Mouse (Mus musculus): ENCODE data around the gene Slc25a21. TPM values are rescaled to one million over a fixed set of nuclear protein-coding genes. Genes with fewer than 3 reads are reported as not detected.

Gene Slc25a21
- polyA plus RNA-seq, 1 experiment from 2014 or later: 0.84 TPM

- no peaks in the 10 kb centered on the region for H3K4me1 ChIP-seq
- H3K4me2 ChIP-seq (replicated peaks): no peak overlapping the region
- H3K36me3 ChIP-seq: no peaks in the 10 kb centered on the region
- ATAC-seq (ENCODE audit: insufficient number of reproducible peaks, low FRiP score, low TSS enrichment, low read depth): no peak
- 63% methylated on average over 11 of the region's 11 CpGs for WGBS
- H3K9me3 ChIP-seq (replicated peaks): no peaks in the 10 kb centered on the region
- no peak overlapping the region for H3K27ac ChIP-seq (replicated peaks)
- H3K9ac ChIP-seq: no peak overlapping the region
- H3K27me3 ChIP-seq: no peaks in the 10 kb centered on the region
- H3K4me3 ChIP-seq (replicated peaks): no peak overlapping the region
Measured at GRCm38 (mm10) chr12:57009010-57009409, 188.3 kb downstream of the Slc25a21 start.

GRCm38 (mm10) chr12:56986049-56986448, 211.2 kb downstream of the Slc25a21 start:
- H3K36me3 ChIP-seq: no peaks in the 10 kb centered on the region
- whole genome bisulfite sequencing: 4% methylated on average over 5 of the region's 5 CpGs
- no peak overlapping the region for H3K9ac ChIP-seq
- no peak overlapping the region for H3K4me2 ChIP-seq (replicated peaks)
- H3K4me3 ChIP-seq (replicated peaks): no peak overlapping the region
- no peak overlapping the region for H3K27ac ChIP-seq (replicated peaks)
- peaks cover 5% of the 10 kb centered on the region; the same call in 1 of the 2 replicates for H3K27me3 ChIP-seq
- no peak for ATAC-seq (ENCODE audit: insufficient number of reproducible peaks, low FRiP score, low TSS enrichment, low read depth)
- no peaks in the 10 kb centered on the region for H3K9me3 ChIP-seq (replicated peaks)
- peaks cover 4% of the 10 kb centered on the region; the same call in 1 of the 2 replicates for H3K4me1 ChIP-seq

- Histone ChIP-seq H3K9ac (no peak overlapping the region), H3K4me1 (peaks cover 4% of the 10 kb centered on the region; the same call in 1 of the 2 replicates), H3K27ac (replicated peaks) (no peak overlapping the region), H3K4me3 (replicated peaks) (no peak overlapping the region), H3K36me3 (no peaks in the 10 kb centered on the region), H3K27me3 (peaks cover 5% of the 10 kb centered on the region; the same call in 1 of the 2 replicates), H3K4me2 (replicated peaks) (peak overlapping the region; percentile 19; the same call in 1 of the 2 replicates), H3K9me3 (replicated peaks) (no peaks in the 10 kb centered on the region)
- 45% methylated on average over 13 of the region's 18 CpGs for WGBS
- ATAC-seq (ENCODE audit: insufficient number of reproducible peaks, low FRiP score, low TSS enrichment, low read depth): peak; percentile 72
Measured at GRCm38 (mm10) chr12:56982066-56982626, 215.1 kb downstream of the Slc25a21 start.

GRCm38 (mm10) chr12:56975256-56975655, 222.0 kb downstream of the Slc25a21 start:
- Histone ChIP-seq H3K36me3 (no peaks in the 10 kb centered on the region), H3K4me3 (replicated peaks) (no peak overlapping the region), H3K9me3 (replicated peaks) (no peaks in the 10 kb centered on the region), H3K4me2 (replicated peaks) (no peak overlapping the region), H3K27me3 (no peaks in the 10 kb centered on the region), H3K4me1 (no peaks in the 10 kb centered on the region), H3K27ac (replicated peaks) (no peak overlapping the region), H3K9ac (no peak overlapping the region)
- ATAC-seq (ENCODE audit: insufficient number of reproducible peaks, low FRiP score, low TSS enrichment, low read depth): no peak
- 69% methylated on average over 6 of the region's 6 CpGs for WGBS

- H3K27ac ChIP-seq (replicated peaks): no peak overlapping the region
- H3K4me1 ChIP-seq: no peaks in the 10 kb centered on the region; the same call in 1 of the 2 replicates
- H3K27me3 ChIP-seq: no peaks in the 10 kb centered on the region
- no peak overlapping the region for H3K4me2 ChIP-seq (replicated peaks)
- H3K4me3 ChIP-seq (replicated peaks): no peak overlapping the region
- no peak for ATAC-seq (ENCODE audit: insufficient number of reproducible peaks, low FRiP score, low TSS enrichment, low read depth)
- WGBS: 30% methylated on average over 4 of the region's 4 CpGs
- no peaks in the 10 kb centered on the region for H3K36me3 ChIP-seq
- no peaks in the 10 kb centered on the region for H3K9me3 ChIP-seq (replicated peaks)
- H3K9ac ChIP-seq: no peak overlapping the region
Measured at GRCm38 (mm10) chr12:56963236-56963635, 234.0 kb downstream of the Slc25a21 start.

- peak overlapping the region; percentile 21 for H3K4me3 ChIP-seq (replicated peaks)
- H3K9me3 ChIP-seq (replicated peaks): no peaks in the 10 kb centered on the region
- 20% methylated on average over 9 of the region's 9 CpGs for WGBS
- ATAC-seq (ENCODE audit: insufficient number of reproducible peaks, low FRiP score, low TSS enrichment, low read depth): no peak
- no peak overlapping the region for H3K27ac ChIP-seq (replicated peaks)
- no peak overlapping the region for H3K9ac ChIP-seq
- H3K36me3 ChIP-seq: no peaks in the 10 kb centered on the region
- no peaks in the 10 kb centered on the region; the same call in 1 of the 2 replicates for H3K4me1 ChIP-seq
- H3K27me3 ChIP-seq: no peaks in the 10 kb centered on the region
- peak overlapping the region; percentile 40 for H3K4me2 ChIP-seq (replicated peaks)
Measured at GRCm38 (mm10) chr12:56959230-56960051, 237.8 kb downstream of the Slc25a21 start.

- Histone ChIP-seq H3K9me3 (replicated peaks) (no peaks in the 10 kb centered on the region), H3K4me3 (replicated peaks) (no peak overlapping the region), H3K4me2 (replicated peaks) (peak overlapping the region; percentile 32; the same call in 1 of the 2 replicates), H3K9ac (no peak overlapping the region), H3K36me3 (no peaks in the 10 kb centered on the region), H3K4me1 (no peaks in the 10 kb centered on the region; the same call in 1 of the 2 replicates), H3K27me3 (no peaks in the 10 kb centered on the region), H3K27ac (replicated peaks) (no peak overlapping the region)
- WGBS: 28% methylated on average over 11 of the region's 11 CpGs
- ATAC-seq (ENCODE audit: insufficient number of reproducible peaks, low FRiP score, low TSS enrichment, low read depth): no peak
Measured at GRCm38 (mm10) chr12:56958244-56958643, 239.0 kb downstream of the Slc25a21 start.

GRCm38 (mm10) chr12:56951749-56952657, 245.3 kb downstream of the Slc25a21 start:
- Histone ChIP-seq H3K9ac (no peak overlapping the region), H3K4me1 (no peaks in the 10 kb centered on the region), H3K9me3 (replicated peaks) (no peaks in the 10 kb centered on the region), H3K36me3 (no peaks in the 10 kb centered on the region), H3K4me3 (replicated peaks) (no peak overlapping the region), H3K4me2 (replicated peaks) (no peak overlapping the region), H3K27me3 (no peaks in the 10 kb centered on the region), H3K27ac (replicated peaks) (no peak overlapping the region)
- no peak for ATAC-seq (ENCODE audit: insufficient number of reproducible peaks, low FRiP score, low TSS enrichment, low read depth)
- WGBS: 28% methylated on average over 11 of the region's 11 CpGs

GRCm38 (mm10) chr12:56944265-56944664, 253.0 kb downstream of the Slc25a21 start:
- 61% methylated on average over 1 of the region's 1 CpGs for WGBS
- no peak overlapping the region for H3K4me3 ChIP-seq (replicated peaks)
- H3K4me2 ChIP-seq (replicated peaks): no peak overlapping the region
- no peak overlapping the region for H3K27ac ChIP-seq (replicated peaks)
- no peak for ATAC-seq (ENCODE audit: insufficient number of reproducible peaks, low FRiP score, low TSS enrichment, low read depth)
- no peaks in the 10 kb centered on the region for H3K27me3 ChIP-seq
- no peaks in the 10 kb centered on the region for H3K4me1 ChIP-seq
- H3K36me3 ChIP-seq: no peaks in the 10 kb centered on the region
- no peak overlapping the region for H3K9ac ChIP-seq
- H3K9me3 ChIP-seq (replicated peaks): no peaks in the 10 kb centered on the region

GRCm38 (mm10) chr12:56940861-56941260, 256.4 kb downstream of the Slc25a21 start:
- 47% methylated on average over 3 of the region's 3 CpGs for WGBS
- Histone ChIP-seq H3K4me1 (no peaks in the 10 kb centered on the region), H3K27ac (replicated peaks) (no peak overlapping the region), H3K4me2 (replicated peaks) (no peak overlapping the region), H3K4me3 (replicated peaks) (no peak overlapping the region), H3K36me3 (no peaks in the 10 kb centered on the region), H3K9me3 (replicated peaks) (no peaks in the 10 kb centered on the region), H3K27me3 (no peaks in the 10 kb centered on the region), H3K9ac (no peak overlapping the region)
- no peak for ATAC-seq (ENCODE audit: insufficient number of reproducible peaks, low FRiP score, low TSS enrichment, low read depth)

- WGBS: 41% methylated on average over 6 of the region's 6 CpGs
- no peak overlapping the region for H3K4me3 ChIP-seq (replicated peaks)
- no peaks in the 10 kb centered on the region for H3K36me3 ChIP-seq
- H3K9me3 ChIP-seq (replicated peaks): no peaks in the 10 kb centered on the region
- no peak for ATAC-seq (ENCODE audit: insufficient number of reproducible peaks, low FRiP score, low TSS enrichment, low read depth)
- H3K9ac ChIP-seq: no peak overlapping the region
- H3K27ac ChIP-seq (replicated peaks): no peak overlapping the region
- H3K4me1 ChIP-seq: no peaks in the 10 kb centered on the region
- no peak overlapping the region for H3K4me2 ChIP-seq (replicated peaks)
- H3K27me3 ChIP-seq: no peaks in the 10 kb centered on the region
Measured at GRCm38 (mm10) chr12:56918145-56918544, 279.1 kb downstream of the Slc25a21 start.

All from embryonic facial prominence, embryonic 15.5 days (tissue).